Mouse (Mus musculus) MEL (cell line): ENCODE results near the gene Myo5a. TPM values are rescaled to one million over a fixed set of nuclear protein-coding genes. Genes with fewer than 3 reads are reported as not detected.

Source experiments
- DNase-seq: peaks from one replicate; pipeline ENCODE4 v3.0.0; 2011; ENCODE audit warnings: low read depth, low spot score
- H3K27ac ChIP-seq: 2 replicates; pipeline ENCODE4 v1.5.1; 2012; ENCODE audit warnings: low read depth, mild to moderate bottlenecking, control low read depth, low read length, moderate library complexity; ENCODE audit not compliant: control insufficient read depth
- H3K27me3 ChIP-seq, 2 experiments: fragments of 150-350 bp in 1 of 2; sonication (generic) in 1 of 2; 2 replicates each; pipeline ENCODE4 v1.6.1; 2012; ENCODE audit warnings: low read length in 2 of 2, mild to moderate bottlenecking in 2 of 2, improper control_type of control experiment in 1 of 2, moderate library complexity in 1 of 2; ENCODE audit not compliant: insufficient read depth in 2 of 2, control insufficient read depth in 1 of 2
- H3K36me3 ChIP-seq, 2 experiments: 2 replicates each; pipeline ENCODE4 v1.6.1; 2012 to 2014; ENCODE audit warnings: low read length in 2 of 2, improper control_type of control experiment in 1 of 2, inconsistent platforms in 1 of 2, mild to moderate bottlenecking in 1 of 2; ENCODE audit not compliant: insufficient read depth in 2 of 2, control insufficient read depth in 1 of 2
- H3K4me1 ChIP-seq, 2 experiments: fragments of 150-350 bp in 1 of 2; sonication (generic) in 1 of 2; 2 replicates each; pipeline ENCODE4 v1.6.1; 2012; ENCODE audit warnings: low read length in 2 of 2, improper control_type of control experiment in 1 of 2, mild to moderate bottlenecking in 1 of 2; ENCODE audit not compliant: insufficient read depth in 2 of 2, control insufficient read depth in 1 of 2
- H3K4me3 ChIP-seq, 2 experiments: fragments of 150-350 bp in 1 of 2; sonication (generic) in 1 of 2; 2 replicates each; pipeline ENCODE4 v1.5.1; 2012; ENCODE audit warnings: low read depth in 2 of 2, low read length in 2 of 2, mild to moderate bottlenecking in 2 of 2, moderate library complexity in 2 of 2, control low read depth in 1 of 2, improper control_type of control experiment in 1 of 2; ENCODE audit not compliant: control insufficient read depth in 1 of 2, insufficient read depth in 1 of 2
- H3K79me2 ChIP-seq: 2 replicates; pipeline ENCODE4 v1.6.1; 2012; ENCODE audit warnings: mild to moderate bottlenecking, low read length, moderate library complexity; ENCODE audit not compliant: control insufficient read depth, poor library complexity, insufficient read depth
- H3K9ac ChIP-seq: 2 replicates; pipeline ENCODE4 v1.6.1; 2012; ENCODE audit warnings: low read depth, mild to moderate bottlenecking, control low read depth, low read length, moderate library complexity; ENCODE audit not compliant: control insufficient read depth, poor library complexity, severe bottlenecking
- H3K9me3 ChIP-seq: fragments of 150-350 bp; sonication (generic); replicated peaks from 2 replicates; pipeline ENCODE4 v1.6.1; 2012; ENCODE audit warnings: mild to moderate bottlenecking, low read length, improper control_type of control experiment, moderate library complexity; ENCODE audit not compliant: insufficient read depth
- BHLHE40 ChIP-seq: IDR thresholded peaks from 2 replicates; pipeline ENCODE4 v1.6.1; 2012; ENCODE audit warnings: low read depth, mild to moderate bottlenecking, inconsistent platforms, low read length, improper control_type of control experiment, borderline replicate concordance
- CTCF ChIP-seq, 3 experiments: IDR thresholded peaks in 2 of 3; conservative IDR thresholded peaks in 1 of 3; 2 replicates each; pipeline ENCODE4 v1.5.1; 2011 to 2012; ENCODE audit warnings: low read length in 3 of 3, low read depth in 2 of 3, mild to moderate bottlenecking in 2 of 3, improper control_type of control experiment in 1 of 3, inconsistent platforms in 1 of 3, mixed read lengths in 1 of 3, moderate library complexity in 1 of 3; ENCODE audit not compliant: control insufficient read depth in 1 of 3, insufficient read depth in 1 of 3, poor library complexity in 1 of 3, severe bottlenecking in 1 of 3
- E2F4 ChIP-seq: IDR thresholded peaks from 2 replicates; pipeline ENCODE4 v1.6.1; 2011; ENCODE audit warnings: low read depth, low read length, improper control_type of control experiment, borderline replicate concordance
- EP300 ChIP-seq, 2 experiments: IDR thresholded peaks; 2 replicates each; pipeline ENCODE4 v1.6.1; 2011; ENCODE audit warnings: improper control_type of control experiment in 2 of 2, low read length in 2 of 2, low read depth in 1 of 2, mild to moderate bottlenecking in 1 of 2
- ETS1 ChIP-seq: IDR thresholded peaks from 2 replicates; pipeline ENCODE4 v1.6.1; 2012; ENCODE audit warnings: low read depth, mild to moderate bottlenecking, inconsistent platforms, low read length, improper control_type of control experiment, moderate library complexity
- GABPA ChIP-seq: IDR thresholded peaks from 2 replicates; pipeline ENCODE4 v1.6.1; 2012; ENCODE audit warnings: low read depth, mild to moderate bottlenecking, inconsistent platforms, low read length, improper control_type of control experiment, moderate library complexity
- GATA1 ChIP-seq: IDR thresholded peaks from 2 replicates; pipeline ENCODE4 v1.6.1; 2011; ENCODE audit warnings: low read depth, low read length, improper control_type of control experiment
- HCFC1 ChIP-seq: IDR thresholded peaks from 2 replicates; pipeline ENCODE4 v1.6.1; 2012; ENCODE audit warnings: low read depth, mild to moderate bottlenecking, inconsistent platforms, low read length, improper control_type of control experiment, moderate library complexity
- JUND ChIP-seq: IDR thresholded peaks from 2 replicates; pipeline ENCODE4 v1.6.1; 2011; ENCODE audit warnings: low read depth, mild to moderate bottlenecking, improper control_type of control experiment, low read length
- MAFK ChIP-seq: IDR thresholded peaks from 2 replicates; pipeline ENCODE4 v1.6.1; 2011; ENCODE audit warnings: low read depth, mild to moderate bottlenecking, low read length, improper control_type of control experiment, borderline replicate concordance
- MAX ChIP-seq: IDR thresholded peaks from 2 replicates; pipeline ENCODE4 v1.6.1; 2011; ENCODE audit warnings: low read length, improper control_type of control experiment
- MAZ ChIP-seq: IDR thresholded peaks from 2 replicates; pipeline ENCODE4 v1.6.1; 2012; ENCODE audit warnings: low read depth, mild to moderate bottlenecking, inconsistent platforms, low read length, improper control_type of control experiment
- RAD21 ChIP-seq: IDR thresholded peaks from 2 replicates; pipeline ENCODE4 v1.6.1; 2011; ENCODE audit warnings: mild to moderate bottlenecking, low read depth, low read length, improper control_type of control experiment
- SMC3 ChIP-seq: IDR thresholded peaks from 2 replicates; pipeline ENCODE4 v1.6.1; 2011; ENCODE audit warnings: low read depth, low read length, improper control_type of control experiment
- TAL1 ChIP-seq: IDR thresholded peaks from 2 replicates; pipeline ENCODE4 v1.6.1; 2012; ENCODE audit warnings: mild to moderate bottlenecking, inconsistent platforms, low read length, moderate library complexity, mixed read lengths
- TBP ChIP-seq: IDR thresholded peaks from 2 replicates; pipeline ENCODE4 v1.8.0; 2011; ENCODE audit warnings: low read depth, low read length, improper control_type of control experiment
- TCF12 ChIP-seq: IDR thresholded peaks from 2 replicates; pipeline ENCODE4 v1.6.1; 2014; ENCODE audit warnings: low read depth, mild to moderate bottlenecking, inconsistent platforms, low read length, improper control_type of control experiment, moderate library complexity
- ZC3H11A ChIP-seq: IDR thresholded peaks from 2 replicates; pipeline ENCODE4 v1.6.1; 2012; ENCODE audit warnings: low read depth, mild to moderate bottlenecking, inconsistent platforms, low read length, improper control_type of control experiment
- ZKSCAN1 ChIP-seq: IDR thresholded peaks from 2 replicates; pipeline ENCODE4 v1.6.1; 2012; ENCODE audit warnings: low read depth, mild to moderate bottlenecking, inconsistent platforms, low read length, improper control_type of control experiment, moderate library complexity
- ZNF384 ChIP-seq: IDR thresholded peaks from 2 replicates; pipeline ENCODE4 v1.6.1; 2012; ENCODE audit warnings: low read depth, mild to moderate bottlenecking, inconsistent platforms, low read length, improper control_type of control experiment
- polyA plus RNA-seq, 2 experiments: library from polyadenylated mRNA; stranded (reverse) in 1 of 2; unstranded in 1 of 2; fragments of >175 nt in 1 of 2; fragments of >200 nt in 1 of 2; gene quantifications; 2 replicates each; pipeline versions ENCODE4 v1.2.1 to v1.2.4; 2012; ENCODE audit warnings: low replicate concordance in 2 of 2, low read depth in 1 of 2; ENCODE audit not compliant: insufficient read length in 2 of 2, insufficient read depth in 1 of 2, missing spikeins in 1 of 2
- total RNA-seq: library from RNA; depleted of rRNA; stranded (reverse); fragments of 300-350 nt; gene quantifications from 2 replicates; pipeline ENCODE4 v1.2.3, GENCODE M21; 2012

The Myo5a gene
- total and polyA plus RNA-seq, 3 experiments: 18.9 to 208 (median 49.0) TPM

DNA sequence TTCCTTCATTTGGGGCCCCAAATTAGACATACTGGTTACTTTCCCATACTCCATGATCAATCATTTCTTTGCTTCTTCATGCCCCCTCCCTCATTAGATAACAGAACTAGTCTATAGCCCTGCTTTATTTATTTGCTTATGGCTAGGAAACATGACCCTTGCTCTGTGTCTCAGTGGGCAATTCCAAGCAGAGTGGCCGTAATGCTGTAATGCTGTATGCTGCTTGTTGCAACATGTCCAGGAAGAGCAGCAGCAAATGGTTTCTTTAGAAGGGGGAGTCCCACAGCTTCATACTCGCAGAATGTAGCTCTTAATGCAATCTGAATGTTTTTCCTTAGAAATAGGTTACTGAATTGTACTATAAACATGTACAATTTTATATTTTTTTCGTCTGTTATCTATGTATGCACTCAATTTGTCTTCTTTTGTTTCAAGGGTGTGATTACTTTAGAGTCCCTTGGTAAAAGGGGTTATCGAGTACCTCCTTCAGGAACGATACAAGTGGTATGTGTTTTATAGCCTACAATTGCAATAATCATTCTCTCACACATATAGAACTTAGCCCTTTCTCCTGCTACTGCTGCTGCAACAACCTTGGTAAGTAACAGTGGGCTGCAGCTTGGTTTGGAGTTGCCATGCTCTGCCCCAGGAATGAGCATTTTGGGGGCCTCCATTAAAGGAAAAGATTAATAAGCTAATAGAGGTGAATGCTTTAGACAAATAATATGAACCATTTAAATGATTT lies 47.5 kb upstream of the Myo5a start:
- no peak for DNase-seq
- peaks cover 2 to 8% of the 10 kb centered on the region in 2 experiments; a peak in 3 of 4 replicates for H3K4me1 ChIP-seq

DNA sequence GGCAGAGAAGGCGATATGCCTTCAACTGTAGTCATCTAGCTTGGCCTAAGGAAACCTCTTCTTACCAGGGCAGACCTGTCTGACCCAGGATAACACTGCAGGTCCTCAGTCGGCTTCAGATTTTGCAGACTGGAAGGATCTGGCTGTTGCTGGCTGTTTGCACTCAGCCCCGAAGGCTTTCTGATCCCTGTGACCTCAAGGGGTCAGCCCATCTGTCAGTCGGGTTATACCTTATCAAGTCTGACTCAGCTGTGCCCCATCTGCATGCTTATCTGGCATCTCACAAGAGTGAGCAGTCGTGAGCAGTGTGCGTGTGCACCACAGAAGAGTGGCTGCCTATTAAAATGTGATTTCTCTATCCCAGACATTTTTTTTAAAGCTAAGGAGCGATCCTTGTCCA lies 46.7 kb upstream of the Myo5a start:
- H3K9me3 ChIP-seq: no peaks in the 10 kb centered on the region
- no peak for DNase-seq
- H3K27ac ChIP-seq: no peak overlapping the region
- H3K4me3 ChIP-seq: no peak overlapping the region
- peaks cover 0 to 4% of the 10 kb centered on the region in 2 experiments; a peak in 3 of 4 replicates for H3K36me3 ChIP-seq
- peaks cover 2 to 8% of the 10 kb centered on the region in 2 experiments; a peak in 3 of 4 replicates for H3K4me1 ChIP-seq
- no peaks in the 10 kb centered on the region for H3K79me2 ChIP-seq
- TF ChIP-seq GATA1: peak; percentile 50; the same call in 1 of the 2 replicates
- no peak; a peak in 1 of 4 replicates for TF ChIP-seq EP300 (IDR thresholded peaks at IDR 0.05; ENCODE audit: low read depth in 1 of 2, low read length in 2 of 2)
- peak; percentile 28; the same call in 1 of the 2 replicates for TF ChIP-seq TCF12
- TF ChIP-seq TAL1: no peak
- TF ChIP-seq ETS1: peak; percentile 78
- H3K9ac ChIP-seq: no peak overlapping the region
- H3K27me3 ChIP-seq: no peaks in the 10 kb centered on the region

More for the DNA sequence above, 47.5 kb upstream of the Myo5a start:
- Histone ChIP-seq H3K27me3 (no peaks in the 10 kb centered on the region), H3K4me3 (no peak overlapping the region), H3K9ac (no peak overlapping the region), H3K36me3 (peaks cover 0 to 4% of the 10 kb centered on the region in 2 experiments; a peak in 3 of 4 replicates), H3K27ac (no peak overlapping the region), H3K79me2 (no peaks in the 10 kb centered on the region), H3K9me3 (no peaks in the 10 kb centered on the region)
- TF ChIP-seq BHLHE40 (no peak), RAD21 (no peak), MAX (no peak), ZC3H11A (no peak), EP300 (IDR thresholded peaks at IDR 0.05; ENCODE audit: low read depth in 1 of 2, low read length in 2 of 2) (no peak), ETS1 (no peak), ZKSCAN1 (no peak), MAZ (no peak), JUND (no peak), TBP (no peak), ZNF384 (no peak)

- Histone ChIP-seq H3K36me3 (peaks cover 0 to 4% of the 10 kb centered on the region in 2 experiments; a peak in 3 of 4 replicates), H3K4me3 (no peak overlapping the region), H3K27ac (no peak overlapping the region), H3K79me2 (no peaks in the 10 kb centered on the region), H3K4me1 (peaks cover 2 to 8% of the 10 kb centered on the region in 2 experiments; a peak in 3 of 4 replicates), H3K27me3 (no peaks in the 10 kb centered on the region), H3K9me3 (no peaks in the 10 kb centered on the region), H3K9ac (no peak overlapping the region)
- peak; percentile 49 for DNase-seq
- TF ChIP-seq RAD21 (peak; percentile 27), MAFK (no peak), GABPA (no peak), ZKSCAN1 (no peak), CTCF (IDR thresholded peaks at IDR 0.05 in 2 of 3, conservative IDR thresholded peaks at IDR 0.05 in 1 of 3; ENCODE audit: control insufficient read depth in 1 of 3, insufficient read depth in 1 of 3, low read depth in 2 of 3, low read length in 3 of 3, poor library complexity in 1 of 3, severe bottlenecking in 1 of 3) (peak; percentile 26 to 54 (median 53); a peak in 4 of 6 replicates), SMC3 (peak; percentile 43), E2F4 (no peak), HCFC1 (no peak)
- TF ChIP-seq, all 39 proteins: peak for 3
Observed at GRCm38 (mm10) chr9:75025689-75026088, 45.1 kb upstream of the Myo5a start.
